Mouse (Mus musculus) myocyte (in vitro differentiated cells): ENCODE data around the gene Sema4a. TPM values are rescaled to one million over a fixed set of nuclear protein-coding genes. Genes with fewer than 3 reads are reported as not detected.

Source experiments
- H3K27me3 ChIP-seq: one replicate; pipeline ENCODE4 v1.6.1; 2011; ENCODE audit not compliant: control insufficient read depth, insufficient read depth, insufficient read length
- H3K36me3 ChIP-seq: one replicate; pipeline ENCODE4 v1.6.1; 2011; ENCODE audit not compliant: control insufficient read depth, insufficient read depth
- H3K4me2 ChIP-seq: one replicate; pipeline ENCODE4 v1.6.1; 2011; ENCODE audit warnings: low read depth, control low read depth
- H3K4me3 ChIP-seq: one replicate; pipeline ENCODE4 v1.5.1; 2011; ENCODE audit warnings: mild to moderate bottlenecking, control low read depth, moderate library complexity
- H3K79me2 ChIP-seq: one replicate; pipeline ENCODE4 v1.6.1; 2011; ENCODE audit not compliant: control insufficient read depth, insufficient read depth
- H3ac ChIP-seq: one replicate; pipeline ENCODE4 v1.6.1; 2011; ENCODE audit not compliant: control insufficient read depth, insufficient read length
- CEBPB ChIP-seq: IDR thresholded peaks from 2 replicates; pipeline ENCODE4 v1.6.1; 2011; ENCODE audit warnings: mild to moderate bottlenecking, moderate library complexity; ENCODE audit not compliant: poor library complexity, insufficient read depth, severe bottlenecking
- E2F4 ChIP-seq: IDR thresholded peaks from one replicate; pipeline ENCODE4 v1.6.1; 2011; ENCODE audit warnings: mild to moderate bottlenecking, control low read depth, moderate library complexity; ENCODE audit not compliant: insufficient read depth
- MAX ChIP-seq: IDR thresholded peaks from one replicate; pipeline ENCODE4 v1.6.1; 2011; ENCODE audit warnings: low read depth, mild to moderate bottlenecking, control low read depth
- MYOD1 ChIP-seq, 3 experiments: IDR thresholded peaks; one replicate each; pipeline ENCODE4 v1.6.1; 2011; ENCODE audit warnings: control low read depth in 2 of 3, low read depth in 2 of 3, mild to moderate bottlenecking in 2 of 3, moderate library complexity in 1 of 3; ENCODE audit not compliant: insufficient read length in 2 of 3, control insufficient read depth in 1 of 3
- MYOG ChIP-seq, 3 experiments: IDR thresholded peaks; one replicate each; pipeline ENCODE4 v1.6.1; 2011; ENCODE audit warnings: control low read depth in 2 of 3, low read depth in 2 of 3, mild to moderate bottlenecking in 2 of 3; ENCODE audit not compliant: insufficient read length in 2 of 3, control insufficient read depth in 1 of 3, insufficient read depth in 1 of 3
- POLR2A ChIP-seq: IDR thresholded peaks from one replicate; pipeline ENCODE4 v1.6.1; 2011; ENCODE audit warnings: low read depth, mild to moderate bottlenecking, control low read depth, moderate library complexity; ENCODE audit not compliant: insufficient read length
- POLR2AphosphoS2 ChIP-seq: IDR thresholded peaks from one replicate; pipeline ENCODE4 v1.6.1; 2011; ENCODE audit warnings: low read depth, control low read depth; ENCODE audit not compliant: insufficient read length
- REST ChIP-seq: IDR thresholded peaks from one replicate; pipeline ENCODE4 v1.6.1; 2011; ENCODE audit warnings: mild to moderate bottlenecking, control low read depth, moderate library complexity; ENCODE audit not compliant: insufficient read depth, insufficient read length
- SRF ChIP-seq: IDR thresholded peaks from one replicate; pipeline ENCODE4 v1.6.1; 2011; ENCODE audit warnings: low read depth; ENCODE audit not compliant: control insufficient read depth, insufficient read length
- TCF12 ChIP-seq: IDR thresholded peaks from one replicate; pipeline ENCODE4 v1.6.1; 2011; ENCODE audit warnings: mild to moderate bottlenecking, control low read depth; ENCODE audit not compliant: poor library complexity, insufficient read depth, severe bottlenecking
- TCF3 ChIP-seq: IDR thresholded peaks from one replicate; pipeline ENCODE4 v1.6.1; 2011; ENCODE audit warnings: low read depth, control low read depth; ENCODE audit not compliant: insufficient read length
- USF1 ChIP-seq: IDR thresholded peaks from one replicate; pipeline ENCODE4 v1.6.1; 2011; ENCODE audit warnings: low read depth, mild to moderate bottlenecking, control low read depth, moderate library complexity
- polyA plus RNA-seq: library from polyadenylated mRNA; unstranded; fragments of >200 nt; fragmentation: generic; extraction: Trizol; gene quantifications from one replicate; pipeline ENCODE4 v1.2.1, GENCODE M21; 2012; ENCODE audit warnings: missing spikeins

The Sema4a gene
- polyA plus RNA-seq, 1 experiment, result 0.35 TPM

- H3ac ChIP-seq, result peak overlapping the region; percentile 30
- peak overlapping the region; percentile 76 for H3K4me2 ChIP-seq
- H3K79me2 ChIP-seq, result peaks cover 16% of the 10 kb centered on the region
- no peaks in the 10 kb centered on the region for H3K27me3 ChIP-seq
- H3K4me3 ChIP-seq, result peak overlapping the region; percentile 83
- H3K36me3 ChIP-seq, result no peaks in the 10 kb centered on the region
- no peak for TF ChIP-seq MYOG (IDR thresholded peaks at IDR 0.05; ENCODE audit: control insufficient read depth in 1 of 3, insufficient read depth in 1 of 3, insufficient read length in 2 of 3, low read depth in 2 of 3)
- no peak for TF ChIP-seq REST
- TF ChIP-seq SRF, result no peak
- no peak for TF ChIP-seq POLR2A
- TF ChIP-seq MAX, result no peak
- TF ChIP-seq E2F4, result no peak
- TF ChIP-seq CEBPB, result no peak
- no peak for TF ChIP-seq TCF12
- TF ChIP-seq USF1, result no peak
- TF ChIP-seq MYOD1 (IDR thresholded peaks at IDR 0.05; ENCODE audit: control insufficient read depth in 1 of 3, insufficient read length in 2 of 3, low read depth in 2 of 3), result no peak
- no peak for TF ChIP-seq POLR2AphosphoS2
These were observed 52.0 kb downstream of the Sema4a start for GRCm38 (mm10) chr3:88408953-88409352.

- H3K36me3 ChIP-seq, result no peaks in the 10 kb centered on the region
These were observed 53.5 kb downstream of the Sema4a start for GRCm38 (mm10) chr3:88407529-88407928.

DNA sequence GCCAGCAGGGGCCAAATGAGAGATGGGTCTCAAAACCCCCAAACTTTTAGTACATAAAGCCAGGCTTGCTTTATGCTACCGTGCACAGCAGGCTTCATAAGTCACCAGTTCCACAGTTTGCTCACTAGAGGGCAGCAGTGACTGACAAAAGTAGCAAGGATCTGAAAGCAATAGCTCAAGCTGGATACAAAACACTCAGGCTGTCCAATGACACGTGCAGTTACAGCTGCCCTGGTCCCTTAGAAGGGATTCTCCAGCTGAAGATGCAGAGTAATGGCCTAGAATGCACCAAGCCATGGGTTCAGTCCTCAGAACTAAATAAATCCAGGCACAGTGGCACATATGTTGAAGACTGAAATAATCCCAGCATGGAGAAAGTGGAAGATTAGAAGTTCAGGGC, 53.9 kb downstream of the Sema4a start:
- no peaks in the 10 kb centered on the region for H3K36me3 ChIP-seq
- TF ChIP-seq USF1 (peak; percentile 34), MAX (no peak), MYOG (IDR thresholded peaks at IDR 0.05; ENCODE audit: control insufficient read depth in 1 of 3, insufficient read depth in 1 of 3, insufficient read length in 2 of 3, low read depth in 2 of 3) (peak in 1 of 3 experiments; percentile 4)
- H3K27me3 ChIP-seq, result no peaks in the 10 kb centered on the region
- H3K79me2 ChIP-seq, result peaks cover 16% of the 10 kb centered on the region
- H3K4me3 ChIP-seq, result no peak overlapping the region
- H3K4me2 ChIP-seq, result no peak overlapping the region
- no peak overlapping the region for H3ac ChIP-seq

More at GRCm38 (mm10) chr3:88407529-88407928, 53.5 kb downstream of the Sema4a start:
- TF ChIP-seq USF1, result no peak
- TF ChIP-seq REST, result no peak
- TF ChIP-seq POLR2AphosphoS2, result no peak
- no peak for TF ChIP-seq E2F4
- H3K79me2 ChIP-seq, result peaks cover 16% of the 10 kb centered on the region
- H3K4me2 ChIP-seq, result no peak overlapping the region
- no peak overlapping the region for H3K4me3 ChIP-seq
- no peak overlapping the region for H3ac ChIP-seq
- H3K27me3 ChIP-seq, result no peaks in the 10 kb centered on the region

DNA sequence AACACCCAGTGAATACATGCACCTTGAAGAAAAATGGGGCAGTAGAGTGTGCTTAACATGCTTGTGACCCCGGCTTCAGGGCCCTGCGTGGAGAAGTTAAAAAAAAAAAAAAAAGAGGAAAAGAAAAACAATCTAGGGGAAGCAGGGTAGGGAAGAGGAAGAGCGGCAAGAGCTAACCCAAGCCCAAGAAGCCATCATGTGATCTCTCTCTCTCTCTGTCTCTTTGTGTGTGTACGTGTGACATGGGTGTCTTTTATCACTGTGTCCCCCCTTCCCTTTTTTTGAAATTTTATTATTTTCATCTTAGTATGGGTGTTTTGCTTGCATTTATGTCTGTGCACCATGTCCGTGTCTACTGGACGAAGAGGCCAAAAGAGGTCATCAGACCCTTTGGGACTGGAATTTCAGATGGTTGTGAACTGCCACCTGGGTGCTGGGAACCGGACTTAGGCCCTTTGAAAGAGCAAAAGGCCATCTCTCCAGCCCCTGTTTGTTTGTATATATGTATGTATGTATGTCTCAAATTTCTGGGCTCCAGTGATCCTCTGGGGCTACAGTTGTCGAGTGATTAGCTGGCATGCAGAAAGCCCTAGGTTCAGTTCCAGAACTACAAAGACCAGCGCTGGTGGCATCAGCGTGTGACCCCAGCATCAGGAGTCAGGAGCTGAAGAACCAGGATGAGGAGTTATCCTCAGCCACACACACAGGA, 57.3 kb downstream of the Sema4a start:
- H3K27me3 ChIP-seq, result no peaks in the 10 kb centered on the region

GRCm38 (mm10) chr3:88398666-88399065, 62.3 kb downstream of the Sema4a start:
- H3K27me3 ChIP-seq, result no peaks in the 10 kb centered on the region
- H3K79me2 ChIP-seq, result no peaks in the 10 kb centered on the region
- H3K36me3 ChIP-seq, result no peaks in the 10 kb centered on the region
- H3K4me2 ChIP-seq, result no peak overlapping the region
- H3ac ChIP-seq, result no peak overlapping the region
- TF ChIP-seq REST (no peak), TCF12 (peak; percentile 29), MYOD1 (IDR thresholded peaks at IDR 0.05; ENCODE audit: control insufficient read depth in 1 of 3, insufficient read length in 2 of 3, low read depth in 2 of 3) (peak in 2 of 3 experiments; percentile 68 to 74), POLR2A (no peak), MYOG (IDR thresholded peaks at IDR 0.05; ENCODE audit: control insufficient read depth in 1 of 3, insufficient read depth in 1 of 3, insufficient read length in 2 of 3, low read depth in 2 of 3) (peak in 2 of 3 experiments; percentile 63 to 82), TCF3 (peak; percentile 66)
- no peak overlapping the region for H3K4me3 ChIP-seq

More for the DNA sequence above, 57.3 kb downstream of the Sema4a start:
- Histone ChIP-seq H3K4me2 (no peak overlapping the region), H3K79me2 (peaks cover 16% of the 10 kb centered on the region), H3ac (no peak overlapping the region), H3K36me3 (no peaks in the 10 kb centered on the region), H3K4me3 (no peak overlapping the region)
- TF ChIP-seq POLR2AphosphoS2, result no peak
- TF ChIP-seq CEBPB, result no peak
- no peak for TF ChIP-seq E2F4
- no peak for TF ChIP-seq REST
- TF ChIP-seq MYOD1 (IDR thresholded peaks at IDR 0.05; ENCODE audit: control insufficient read depth in 1 of 3, insufficient read length in 2 of 3, low read depth in 2 of 3), result no peak
- no peak for TF ChIP-seq USF1
- no peak for TF ChIP-seq MAX
- TF ChIP-seq TCF3, result no peak
- no peak for TF ChIP-seq MYOG (IDR thresholded peaks at IDR 0.05; ENCODE audit: control insufficient read depth in 1 of 3, insufficient read depth in 1 of 3, insufficient read length in 2 of 3, low read depth in 2 of 3)
- no peak for TF ChIP-seq TCF12
- no peak for TF ChIP-seq SRF
- TF ChIP-seq POLR2A, result no peak
